Mouse (Mus musculus) thymus, adult 2 months (tissue): Measurements from ENCODE around the gene Tbcb. TPM values are rescaled to one million over a fixed set of nuclear protein-coding genes. Genes with fewer than 3 reads are reported as not detected.
"Not testable (repeated sequence)": the region's sequence is repeated elsewhere in the genome, so short reads cannot be mapped to it uniquely, and the experiment has no call there.

Experiments used
- DNase-seq: peaks from one replicate; pipeline ENCODE4 v3.0.0; 2021
- H3K27ac ChIP-seq: fragments of 200-500 bp; 2 replicates; pipeline ENCODE4 v1.5.1; 2012; ENCODE audit warnings: low read length, control low read depth; ENCODE audit not compliant: control insufficient read depth, insufficient read depth
- H3K27me3 ChIP-seq: fragments of 200-500 bp; 2 replicates; pipeline ENCODE4 v1.6.1; 2012; ENCODE audit warnings: mild to moderate bottlenecking, low read length, moderate library complexity, mixed read lengths; ENCODE audit not compliant: control insufficient read depth, insufficient read depth
- H3K36me3 ChIP-seq: fragments of 200-500 bp; 2 replicates; pipeline ENCODE4 v1.6.1; 2012; ENCODE audit warnings: mild to moderate bottlenecking, low read length, moderate library complexity; ENCODE audit not compliant: control insufficient read depth, insufficient read depth
- H3K4me1 ChIP-seq: fragments of 200-500 bp; replicated peaks from 2 replicates; pipeline ENCODE4 v1.6.1; 2012; ENCODE audit warnings: low read length; ENCODE audit not compliant: control insufficient read depth, insufficient read depth
- H3K4me3 ChIP-seq: fragments of 200-500 bp; 2 replicates; pipeline ENCODE4 v1.5.1; 2012; ENCODE audit warnings: mild to moderate bottlenecking, low read length, control low read depth, moderate library complexity; ENCODE audit not compliant: control insufficient read depth, insufficient read depth
- CTCF ChIP-seq: fragments of 200-500 bp; IDR thresholded peaks from 2 replicates; pipeline ENCODE4 v1.5.1; 2012; ENCODE audit warnings: mild to moderate bottlenecking, control low read depth, low read length, moderate library complexity, borderline replicate concordance; ENCODE audit not compliant: control insufficient read depth, poor library complexity, insufficient read depth; ENCODE audit errors: extremely low read depth
- POLR2A ChIP-seq: fragments of 200-500 bp; IDR thresholded peaks from 2 replicates; pipeline ENCODE4 v1.6.1; 2012; ENCODE audit warnings: mild to moderate bottlenecking, low read length, control low read depth, moderate library complexity; ENCODE audit not compliant: control insufficient read depth, poor library complexity, insufficient read depth; ENCODE audit errors: extremely low read depth
- WGBS: fragments of 180-500 bp; shearing (Covaris S2); methylation state at CpG from one replicate; pipeline ENCODE4 v1.1.7; 2018; 5-methylcytosine and 5-hydroxymethylcytosine counted together
- polyA plus RNA-seq: library from polyadenylated mRNA; depleted of rRNA; stranded (reverse); fragments of >200 nt; gene quantifications from 2 replicates; pipeline ENCODE4 v1.2.3, GENCODE M21; 2012

The Tbcb gene
- polyA plus RNA-seq, 1 experiment = 47.1 TPM

GRCm38 (mm10) chr7:30192088-30192487 lies 40.0 kb downstream of the Tbcb start:
- H3K36me3 ChIP-seq = peaks cover 22% of the 10 kb centered on the region

GRCm38 (mm10) chr7:30189116-30189491 lies 43.0 kb downstream of the Tbcb start:
- Histone ChIP-seq H3K27ac (no peak overlapping the region), H3K36me3 (peaks cover 25% of the 10 kb centered on the region), H3K27me3 (no peaks in the 10 kb centered on the region), H3K4me1 (peaks cover 12% of the 10 kb centered on the region), H3K4me3 (no peak overlapping the region)
- 96% methylated on average over 4 of the region's 4 CpGs for WGBS
- DNase-seq = no peak
- TF ChIP-seq CTCF (no peak), POLR2A (no peak)

More at GRCm38 (mm10) chr7:30192088-30192487, 40.0 kb downstream of the Tbcb start:
- TF ChIP-seq POLR2A (no peak), CTCF (no peak)
- Histone ChIP-seq H3K4me1 (peaks cover 9% of the 10 kb centered on the region), H3K4me3 (no peak overlapping the region), H3K27ac (no peak overlapping the region), H3K27me3 (no peaks in the 10 kb centered on the region)
- DNase-seq = no peak
- 97% methylated on average over 12 of the region's 12 CpGs for WGBS

GRCm38 (mm10) chr7:30188344-30189115 lies 43.5 kb downstream of the Tbcb start:
- Histone ChIP-seq H3K27ac (no peak overlapping the region), H3K4me1 (peaks cover 14% of the 10 kb centered on the region), H3K36me3 (peaks cover 25% of the 10 kb centered on the region), H3K4me3 (no peak overlapping the region), H3K27me3 (no peaks in the 10 kb centered on the region)
- no peak for TF ChIP-seq CTCF
- TF ChIP-seq POLR2A = no peak
- 82% methylated on average over 12 of the region's 12 CpGs for WGBS
- no peak for DNase-seq

- WGBS = 92% methylated on average over 13 of the region's 13 CpGs
- Histone ChIP-seq H3K4me1 (peaks cover 7% of the 10 kb centered on the region; the same call in 1 of the 2 replicates), H3K36me3 (peaks cover 20% of the 10 kb centered on the region), H3K27ac (no peak overlapping the region), H3K4me3 (no peak overlapping the region), H3K27me3 (no peaks in the 10 kb centered on the region)
- TF ChIP-seq POLR2A (no peak), CTCF (no peak)
- DNase-seq = no peak
These were observed 47.3 kb downstream of the Tbcb start for GRCm38 (mm10) chr7:30184641-30185348.

- WGBS = 2% methylated on average over 11 of the region's 11 CpGs
- no peak within 1 kb of the TSS for H3K27ac ChIP-seq
- H3K4me3 ChIP-seq = peak within 1 kb of the TSS; percentile 29
- no peak for TF ChIP-seq CTCF
- TF ChIP-seq POLR2A = peak; percentile 31; the same call in 1 of the 2 replicates
- peaks cover 7% of the 10 kb centered on the region; the same call in 1 of the 2 replicates for H3K4me1 ChIP-seq
- no peaks in the 10 kb centered on the region for H3K27me3 ChIP-seq
- peaks cover 16% of the 10 kb centered on the region for H3K36me3 ChIP-seq
- DNase-seq = peak; percentile 89
These were observed 48.2 kb downstream of the Tbcb start, which contains the start of gene Cox7a1 for GRCm38 (mm10) chr7:30183879-30184289. Gene Cox7a1, plus strand, starts transcription at chr7:30184144.

- not testable (repeated sequence) for H3K4me3 ChIP-seq, DNase-seq, H3K27ac ChIP-seq, H3K4me1 ChIP-seq, H3K27me3 ChIP-seq
- WGBS = 72% methylated on average over 7 of the region's 7 CpGs
- H3K36me3 ChIP-seq = peaks cover 13% of the 10 kb centered on the region
These were observed 48.9 kb downstream of the Tbcb start for GRCm38 (mm10) chr7:30183189-30183588.

GRCm38 (mm10) chr7:30181929-30182328 lies 50.1 kb downstream of the Tbcb start:
- H3K36me3 ChIP-seq, DNase-seq, H3K27ac ChIP-seq, H3K27me3 ChIP-seq, H3K4me3 ChIP-seq, H3K4me1 ChIP-seq: not testable (repeated sequence)
- 93% methylated on average over 10 of the region's 10 CpGs for WGBS
